Mouse (Mus musculus) lung, adult 2 months (tissue): Measurements from ENCODE around the gene Arhgdia.

Experiments
- CTCF ChIP-seq: fragments of 200-500 bp; IDR thresholded peaks from 2 replicates; pipeline ENCODE4 v1.5.1; 2011; ENCODE audit warnings: mild to moderate bottlenecking, low read length, control low read depth; ENCODE audit not compliant: insufficient read depth
- POLR2A ChIP-seq: fragments of 200-500 bp; IDR thresholded peaks from 2 replicates; pipeline ENCODE4 v1.6.1; 2011; ENCODE audit warnings: low read depth, mild to moderate bottlenecking, control low read depth, low read length, borderline replicate concordance; ENCODE audit errors: extremely low read depth

GRCm38 (mm10) chr11:120582268-120582981 is 1.0 kb upstream of the Arhgdia start:
- TF ChIP-seq CTCF, result peak; percentile 27; the same call in 1 of the 2 replicates
- no peak for TF ChIP-seq POLR2A
